Mouse (Mus musculus) intestine, embryonic 15.5 days (tissue): ENCODE results near the gene Nfkb1. TPM values are rescaled to one million over a fixed set of nuclear protein-coding genes. Genes with fewer than 3 reads are reported as not detected.

Experiments
- ATAC-seq: fragments of 200-750 bp; cut with Nextera tagmentation; 2 replicates; pipeline ENCODE4 v1.8.0; 2017; ENCODE audit warnings: moderate TSS enrichment, moderate library complexity
- H3K27ac ChIP-seq: fragments of 300-500 bp; sonication (generic); 2 replicates; pipeline ENCODE4 v1.5.1; 2015; ENCODE audit warnings: mild to moderate bottlenecking, inconsistent platforms
- H3K27me3 ChIP-seq: fragments of 300-500 bp; sonication (generic); replicated peaks from 2 replicates; pipeline ENCODE4 v1.6.1; 2015; ENCODE audit warnings: inconsistent platforms
- H3K36me3 ChIP-seq: fragments of 300-500 bp; sonication (generic); 2 replicates; pipeline ENCODE4 v1.6.1; 2015; ENCODE audit warnings: inconsistent platforms
- H3K4me1 ChIP-seq: fragments of 300-500 bp; sonication (generic); replicated peaks from 2 replicates; pipeline ENCODE4 v1.6.1; 2015; ENCODE audit warnings: inconsistent platforms
- H3K4me2 ChIP-seq: fragments of 300-500 bp; sonication (generic); replicated peaks from 2 replicates; pipeline ENCODE4 v1.6.1; 2015; ENCODE audit warnings: mild to moderate bottlenecking, inconsistent platforms
- H3K4me3 ChIP-seq: fragments of 300-500 bp; sonication (generic); replicated peaks from 2 replicates; pipeline ENCODE4 v1.5.1; 2015; ENCODE audit warnings: inconsistent platforms
- H3K9ac ChIP-seq: fragments of 300-500 bp; sonication (generic); 2 replicates; pipeline ENCODE4 v1.6.1; 2015; ENCODE audit warnings: inconsistent platforms
- H3K9me3 ChIP-seq: fragments of 300-500 bp; sonication (generic); 2 replicates; pipeline ENCODE4 v1.6.1; 2016; ENCODE audit warnings: inconsistent platforms
- WGBS: fragments of 180-500 bp; shearing (Covaris S2); methylation state at CpG from one replicate; pipeline ENCODE4 v1.1.7; 2015; 5-methylcytosine and 5-hydroxymethylcytosine counted together
- polyA plus RNA-seq: library from polyadenylated mRNA; unstranded; fragments of >200 nt; fragmentation: Nextera tagmentation; extraction: Ambion mirVana; gene quantifications from 2 replicates; pipeline ENCODE4 v1.2.1, GENCODE M21; 2015

Gene Nfkb1
- polyA plus RNA-seq, 1 experiment from 2014 or later: 19.7 TPM

DNA sequence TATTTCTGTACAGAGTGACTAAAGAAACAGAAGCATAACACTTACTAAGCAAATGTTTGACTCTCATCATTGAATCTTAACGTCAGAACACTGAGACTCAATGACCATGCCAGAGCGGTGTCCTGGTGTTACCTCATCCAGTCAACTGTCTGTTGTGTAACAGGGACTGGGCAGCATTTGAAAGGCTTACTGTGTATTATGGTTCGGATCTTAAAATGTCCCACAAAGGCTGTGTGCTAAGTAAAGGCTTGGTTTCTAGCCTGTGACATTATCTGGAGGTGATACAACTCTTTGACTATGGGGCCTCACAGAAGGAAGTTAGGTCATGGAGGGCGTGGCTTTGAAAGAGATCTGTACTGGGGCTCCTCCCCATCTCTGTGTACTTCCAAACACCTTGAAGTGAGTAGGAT is 104.9 kb downstream of the Nfkb1 start:
- Histone ChIP-seq H3K27ac (no peak overlapping the region), H3K4me1 (no peaks in the 10 kb centered on the region; the same call in 1 of the 2 replicates), H3K9ac (no peak overlapping the region), H3K9me3 (no peaks in the 10 kb centered on the region), H3K4me2 (no peak overlapping the region), H3K4me3 (no peak overlapping the region), H3K27me3 (no peaks in the 10 kb centered on the region), H3K36me3 (peaks cover 19% of the 10 kb centered on the region)
- ATAC-seq: peak; percentile 22; the same call in 1 of the 2 replicates
- 85% methylated on average over 4 of the region's 4 CpGs for WGBS

GRCm38 (mm10) chr3:135586060-135586459 is 105.3 kb downstream of the Nfkb1 start:
- Histone ChIP-seq H3K4me3 (no peak overlapping the region), H3K4me1 (no peaks in the 10 kb centered on the region; the same call in 1 of the 2 replicates), H3K9me3 (no peaks in the 10 kb centered on the region), H3K36me3 (peaks cover 19% of the 10 kb centered on the region), H3K27me3 (no peaks in the 10 kb centered on the region), H3K9ac (no peak overlapping the region), H3K4me2 (no peak overlapping the region), H3K27ac (no peak overlapping the region)
- 91% methylated on average over 2 of the region's 2 CpGs for WGBS
- no peak for ATAC-seq

DNA sequence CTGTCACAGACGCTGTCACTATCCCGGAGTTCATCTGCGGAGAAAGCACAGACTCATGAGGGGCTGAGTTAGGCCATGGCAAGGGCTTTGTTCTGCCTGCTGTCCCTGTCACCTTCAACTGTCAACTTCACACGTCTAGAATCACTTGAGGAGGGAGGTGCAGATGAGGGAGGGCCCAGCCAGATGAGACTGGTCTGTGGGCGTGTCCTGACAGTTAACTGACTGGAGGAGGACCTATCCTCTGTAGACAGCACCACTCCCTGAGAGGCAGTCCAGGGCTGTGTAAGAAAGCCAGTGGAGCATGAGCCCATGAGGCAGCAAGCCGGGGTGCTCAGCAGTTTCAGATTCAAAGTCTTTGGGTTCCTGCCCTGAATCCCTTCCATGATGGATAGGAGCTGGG is 105.9 kb downstream of the Nfkb1 start:
- ATAC-seq: peak; percentile 75
- H3K27ac ChIP-seq: no peak overlapping the region
- H3K9me3 ChIP-seq: no peaks in the 10 kb centered on the region
- peaks cover under 1% of the 10 kb centered on the region; the same call in 1 of the 2 replicates for H3K4me1 ChIP-seq
- H3K36me3 ChIP-seq: peaks cover 19% of the 10 kb centered on the region
- no peaks in the 10 kb centered on the region for H3K27me3 ChIP-seq
- H3K9ac ChIP-seq: no peak overlapping the region
- H3K4me3 ChIP-seq: no peak overlapping the region
- no peak overlapping the region for H3K4me2 ChIP-seq
- WGBS: 56% methylated on average over 6 of the region's 6 CpGs

DNA sequence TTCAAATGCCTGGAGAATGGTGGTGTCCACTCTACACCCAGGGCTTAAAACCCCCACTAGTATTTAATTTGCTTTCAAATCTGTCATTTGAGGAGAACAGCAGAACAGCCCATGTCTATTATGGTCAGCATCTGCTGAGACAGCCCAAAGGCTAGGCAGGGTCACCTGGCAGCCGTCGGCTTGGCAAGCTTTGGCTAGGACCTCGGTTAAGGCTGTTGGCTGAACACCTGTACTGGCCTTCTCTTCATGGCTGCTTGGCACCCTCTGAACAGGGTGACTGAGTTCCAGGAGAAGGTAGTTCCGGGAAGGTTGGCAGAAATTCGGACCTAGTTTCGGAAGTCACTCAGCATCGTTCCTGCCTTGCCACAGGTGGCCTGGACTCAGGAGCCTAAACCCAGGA is 109.1 kb downstream of the Nfkb1 start:
- no peaks in the 10 kb centered on the region for H3K27me3 ChIP-seq
- no peak overlapping the region for H3K4me2 ChIP-seq
- no peaks in the 10 kb centered on the region for H3K9me3 ChIP-seq
- no peak overlapping the region for H3K27ac ChIP-seq
- WGBS: 86% methylated on average over 7 of the region's 7 CpGs
- no peak overlapping the region for H3K9ac ChIP-seq
- H3K4me3 ChIP-seq: no peak overlapping the region
- ATAC-seq: no peak
- H3K36me3 ChIP-seq: peaks cover 7% of the 10 kb centered on the region; the same call in 1 of the 2 replicates
- H3K4me1 ChIP-seq: peaks cover 15% of the 10 kb centered on the region; the same call in 1 of the 2 replicates

DNA sequence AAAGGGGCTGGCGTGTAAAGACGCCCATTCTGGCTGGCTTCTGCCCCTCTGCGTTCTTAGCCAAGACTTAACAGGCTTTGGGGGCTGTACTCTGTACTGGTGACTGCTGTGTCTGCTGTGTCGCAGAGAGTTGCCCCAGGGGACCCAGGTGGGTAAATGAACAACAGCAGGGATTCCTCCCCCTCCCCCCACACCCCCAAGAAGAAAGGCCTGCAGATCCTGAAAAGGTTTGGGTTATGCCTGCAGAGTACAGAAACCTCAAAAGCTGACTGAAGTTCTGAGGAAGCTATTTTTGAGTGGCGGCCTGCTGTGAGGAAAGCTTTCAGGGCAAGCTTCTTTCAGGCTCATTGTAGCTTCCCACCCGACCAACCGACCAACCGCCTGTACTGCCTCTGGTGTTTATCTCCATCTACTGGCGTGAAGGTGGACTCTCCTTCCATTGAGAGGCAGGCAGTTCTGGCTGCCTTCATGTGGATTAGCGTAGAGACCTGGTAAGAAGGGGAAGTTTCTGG is 109.7 kb downstream of the Nfkb1 start:
- Histone ChIP-seq H3K4me3 (no peak overlapping the region), H3K9ac (no peak overlapping the region), H3K27ac (no peak overlapping the region), H3K4me2 (no peak overlapping the region), H3K9me3 (no peaks in the 10 kb centered on the region), H3K36me3 (peaks cover 7% of the 10 kb centered on the region; the same call in 1 of the 2 replicates), H3K27me3 (no peaks in the 10 kb centered on the region), H3K4me1 (peaks cover 15% of the 10 kb centered on the region; the same call in 1 of the 2 replicates)
- WGBS: 36% methylated on average over 10 of the region's 10 CpGs
- peak; percentile 39; the same call in 1 of the 2 replicates for ATAC-seq

DNA sequence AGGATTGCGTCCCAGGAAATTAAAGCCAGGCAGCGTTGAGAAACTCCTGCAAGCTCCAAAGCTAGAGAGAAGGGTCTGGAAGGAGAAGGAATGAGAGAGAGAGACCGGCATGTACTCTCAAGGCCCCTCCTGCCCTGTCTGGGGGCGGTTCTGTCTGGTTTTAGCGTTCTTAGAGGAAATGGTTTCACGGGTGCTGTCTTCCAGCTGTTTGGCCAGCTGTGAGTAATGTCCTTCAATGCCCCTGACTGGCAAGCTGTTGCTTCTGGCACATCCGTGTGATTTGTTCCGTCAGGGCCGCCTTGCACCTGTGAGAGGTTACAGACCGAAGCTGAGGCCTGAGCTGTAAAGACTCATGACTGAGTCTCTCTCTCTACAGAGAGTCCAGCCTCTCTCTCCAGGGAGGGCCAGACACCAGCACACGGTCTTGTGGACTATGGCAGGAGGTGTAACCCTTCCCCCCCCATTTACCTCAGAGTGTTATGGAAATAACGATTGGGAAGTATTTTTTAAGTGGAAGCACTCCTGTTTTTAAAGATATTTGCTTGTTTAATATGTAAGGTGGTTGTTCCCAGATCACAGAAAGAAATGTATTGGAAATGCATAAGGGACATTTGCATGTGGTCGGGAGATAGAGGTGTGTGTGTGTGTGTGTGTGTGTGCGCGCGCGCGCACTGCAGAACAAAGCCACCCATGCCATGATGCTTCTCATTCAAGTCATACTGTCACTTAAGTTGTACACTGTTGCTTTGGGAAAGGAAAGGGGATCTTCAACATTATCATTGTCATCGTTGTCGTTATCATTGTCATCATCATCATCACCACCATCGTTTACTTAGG is 110.7 kb downstream of the Nfkb1 start:
- H3K4me3 ChIP-seq: no peak overlapping the region
- H3K9me3 ChIP-seq: no peaks in the 10 kb centered on the region
- H3K9ac ChIP-seq: no peak overlapping the region
- peaks cover 15% of the 10 kb centered on the region; the same call in 1 of the 2 replicates for H3K4me1 ChIP-seq
- H3K4me2 ChIP-seq: no peak overlapping the region
- peaks cover 7% of the 10 kb centered on the region; the same call in 1 of the 2 replicates for H3K36me3 ChIP-seq
- H3K27ac ChIP-seq: no peak overlapping the region
- WGBS: 63% methylated on average over 21 of the region's 21 CpGs
- no peaks in the 10 kb centered on the region for H3K27me3 ChIP-seq
- ATAC-seq: 0 out of 2 replicates have a peak, but pooled peaks have one; percentile 25

DNA sequence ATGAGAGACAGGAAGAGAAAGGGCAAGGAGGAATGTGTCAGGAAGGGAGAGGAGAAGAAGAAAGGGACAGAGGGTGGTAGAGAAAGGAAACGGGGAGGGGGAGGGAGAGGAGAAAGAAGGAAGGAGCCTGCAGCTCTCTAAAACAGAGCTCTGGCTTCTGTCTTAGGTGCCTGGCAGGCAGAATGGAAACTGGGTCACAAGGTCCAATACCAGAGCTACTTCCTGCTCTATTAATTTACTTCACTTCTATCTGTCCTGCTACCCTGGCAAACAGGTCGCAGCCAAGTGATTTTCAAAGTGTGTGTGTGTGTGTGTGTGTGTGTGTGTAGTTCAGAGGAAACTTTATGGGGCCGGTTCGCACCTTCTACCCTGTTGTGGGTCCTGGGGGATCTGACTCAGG is 112.2 kb downstream of the Nfkb1 start:
- WGBS: 33% methylated on average over 4 of the region's 4 CpGs
- Histone ChIP-seq H3K4me2 (no peak overlapping the region), H3K9ac (no peak overlapping the region), H3K27ac (0 out of 2 replicates have a peak overlapping the region, but pooled peaks have one; percentile 32), H3K4me1 (peaks cover 15% of the 10 kb centered on the region; the same call in 1 of the 2 replicates), H3K9me3 (no peaks in the 10 kb centered on the region), H3K27me3 (no peaks in the 10 kb centered on the region), H3K36me3 (no peaks in the 10 kb centered on the region), H3K4me3 (no peak overlapping the region)
- peak; percentile 50 for ATAC-seq

GRCm38 (mm10) chr3:135578588-135579140 is 112.7 kb downstream of the Nfkb1 start:
- 0 out of 2 replicates have a peak overlapping the region, but pooled peaks have one; percentile 32 for H3K27ac ChIP-seq
- ATAC-seq: no peak
- no peaks in the 10 kb centered on the region for H3K27me3 ChIP-seq
- H3K9me3 ChIP-seq: no peaks in the 10 kb centered on the region
- no peak overlapping the region for H3K4me2 ChIP-seq
- H3K4me1 ChIP-seq: peaks cover 15% of the 10 kb centered on the region; the same call in 1 of the 2 replicates
- 39% methylated on average over 5 of the region's 5 CpGs for WGBS
- H3K36me3 ChIP-seq: no peaks in the 10 kb centered on the region
- H3K4me3 ChIP-seq: no peak overlapping the region
- H3K9ac ChIP-seq: no peak overlapping the region

DNA sequence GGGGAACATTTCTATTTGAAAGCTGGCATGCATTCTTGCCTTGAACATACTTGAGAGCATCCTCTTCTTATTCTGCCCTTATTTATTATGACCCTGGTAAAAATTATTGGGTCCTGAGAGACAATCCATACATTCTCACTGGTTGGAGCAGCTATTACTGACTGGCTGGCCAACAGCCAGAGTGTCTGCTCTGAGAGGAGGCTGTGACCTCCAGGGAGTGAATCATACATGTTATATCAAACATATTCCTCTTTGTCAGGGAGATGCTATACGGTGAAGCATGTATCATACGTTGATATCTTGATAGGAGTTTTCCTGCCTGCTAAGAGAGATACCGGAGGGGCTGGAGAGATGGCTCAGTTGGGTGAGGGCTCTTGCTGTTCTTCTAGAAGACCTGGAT is 116.2 kb downstream of the Nfkb1 start:
- Histone ChIP-seq H3K4me3 (no peak overlapping the region), H3K9me3 (no peaks in the 10 kb centered on the region), H3K27ac (no peak overlapping the region), H3K4me2 (no peak overlapping the region), H3K9ac (no peak overlapping the region), H3K36me3 (no peaks in the 10 kb centered on the region), H3K4me1 (0 out of 2 replicates have a peak, but pooled peaks cover 10% of the 10 kb centered on the region), H3K27me3 (no peaks in the 10 kb centered on the region)
- ATAC-seq: no peak
- 50% methylated on average over 3 of the region's 3 CpGs for WGBS

DNA sequence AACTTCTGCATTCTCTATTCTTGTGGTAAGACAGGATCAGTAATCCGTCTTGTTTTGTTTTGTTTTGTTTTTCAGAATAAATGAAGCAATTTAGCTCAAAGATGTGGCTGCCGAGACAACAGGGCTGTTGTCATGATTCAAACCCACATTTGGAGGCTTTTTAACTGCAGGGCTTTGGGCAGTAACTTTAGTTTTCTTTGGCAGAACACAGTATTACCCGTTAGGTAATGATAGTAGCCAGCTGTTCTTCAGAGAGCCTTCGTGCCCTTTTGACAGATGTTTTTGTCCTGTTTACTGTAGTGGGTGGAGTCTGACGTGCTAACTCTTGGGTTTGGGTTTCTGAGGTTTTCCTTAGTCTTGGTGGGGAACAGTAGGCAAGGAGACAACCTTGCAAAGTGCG is 118.3 kb downstream of the Nfkb1 start:
- 43% methylated on average over 6 of the region's 6 CpGs for WGBS
- H3K36me3 ChIP-seq: no peaks in the 10 kb centered on the region
- H3K4me1 ChIP-seq: no peaks in the 10 kb centered on the region
- H3K9me3 ChIP-seq: no peaks in the 10 kb centered on the region
- H3K9ac ChIP-seq: no peak overlapping the region
- no peak overlapping the region for H3K27ac ChIP-seq
- H3K4me3 ChIP-seq: no peak overlapping the region
- ATAC-seq: no peak
- no peaks in the 10 kb centered on the region for H3K27me3 ChIP-seq
- no peak overlapping the region for H3K4me2 ChIP-seq

- no peaks in the 10 kb centered on the region for H3K36me3 ChIP-seq
- ATAC-seq: no peak
- no peaks in the 10 kb centered on the region for H3K9me3 ChIP-seq
- no peaks in the 10 kb centered on the region for H3K27me3 ChIP-seq
- H3K9ac ChIP-seq: no peak overlapping the region
- H3K4me3 ChIP-seq: no peak overlapping the region
- WGBS: 59% methylated on average over 13 of the region's 13 CpGs
- no peak overlapping the region for H3K27ac ChIP-seq
- no peaks in the 10 kb centered on the region for H3K4me1 ChIP-seq
- H3K4me2 ChIP-seq: 0 out of 2 replicates have a peak overlapping the region, but pooled peaks have one; percentile 3
These were observed 119.8 kb downstream of the Nfkb1 start for GRCm38 (mm10) chr3:135571540-135571939.

DNA sequence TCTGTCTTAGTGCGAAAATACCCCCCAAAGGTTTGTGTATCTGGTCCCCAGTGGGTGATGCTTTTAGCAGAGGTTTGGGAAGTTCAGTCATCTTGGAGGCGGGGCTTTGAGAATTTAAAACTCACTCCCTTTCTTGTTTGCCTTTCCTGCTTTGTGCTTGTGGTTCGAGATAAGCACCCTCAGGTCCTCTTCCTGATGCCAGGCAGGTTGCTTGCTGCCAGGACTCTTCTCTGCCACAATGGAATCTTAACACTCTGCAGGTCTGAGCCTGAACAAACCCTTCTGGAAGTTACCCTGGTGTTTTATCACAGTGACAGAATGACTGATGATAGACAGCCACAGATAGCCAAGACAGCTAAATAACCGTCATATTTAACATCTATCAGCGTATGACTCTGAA is 122.7 kb downstream of the Nfkb1 start:
- ATAC-seq: no peak
- 62% methylated on average over 5 of the region's 5 CpGs for WGBS
- H3K4me3 ChIP-seq: no peak overlapping the region

More for the DNA sequence above, 122.7 kb downstream of the Nfkb1 start:
- H3K9me3 ChIP-seq: no peaks in the 10 kb centered on the region
- no peak overlapping the region for H3K27ac ChIP-seq
- H3K36me3 ChIP-seq: no peaks in the 10 kb centered on the region
- no peaks in the 10 kb centered on the region for H3K27me3 ChIP-seq
- H3K4me2 ChIP-seq: no peak overlapping the region
- no peak overlapping the region for H3K9ac ChIP-seq
- H3K4me1 ChIP-seq: no peaks in the 10 kb centered on the region
